Mouse (Mus musculus): ENCODE data around the gene Atp6v1f.

- no peak for TF ChIP-seq POLR2A (IDR thresholded peaks at IDR 0.05; ENCODE audit: insufficient read length, low read depth)
- TF ChIP-seq E2F4 (IDR thresholded peaks at IDR 0.05; ENCODE audit: insufficient read depth), result no peak
- TF ChIP-seq USF1 (IDR thresholded peaks at IDR 0.05; ENCODE audit: low read depth), result no peak
- TF ChIP-seq TCF12 (IDR thresholded peaks at IDR 0.05; ENCODE audit: insufficient read depth, poor library complexity, severe bottlenecking), result no peak
- no peak for TF ChIP-seq POLR2AphosphoS2 (IDR thresholded peaks at IDR 0.05; ENCODE audit: insufficient read length, low read depth)
- TF ChIP-seq CEBPB (IDR thresholded peaks at IDR 0.05; ENCODE audit: insufficient read depth, poor library complexity, severe bottlenecking), result no peak
- no peak for TF ChIP-seq MYOD1 (IDR thresholded peaks at IDR 0.05; ENCODE audit: control insufficient read depth in 1 of 3, insufficient read length in 2 of 3, low read depth in 2 of 3)
These were observed 17.7 kb upstream of the Atp6v1f start for GRCm38 (mm10) chr6:29449858-29450257.
